In the genomic region with DNA sequence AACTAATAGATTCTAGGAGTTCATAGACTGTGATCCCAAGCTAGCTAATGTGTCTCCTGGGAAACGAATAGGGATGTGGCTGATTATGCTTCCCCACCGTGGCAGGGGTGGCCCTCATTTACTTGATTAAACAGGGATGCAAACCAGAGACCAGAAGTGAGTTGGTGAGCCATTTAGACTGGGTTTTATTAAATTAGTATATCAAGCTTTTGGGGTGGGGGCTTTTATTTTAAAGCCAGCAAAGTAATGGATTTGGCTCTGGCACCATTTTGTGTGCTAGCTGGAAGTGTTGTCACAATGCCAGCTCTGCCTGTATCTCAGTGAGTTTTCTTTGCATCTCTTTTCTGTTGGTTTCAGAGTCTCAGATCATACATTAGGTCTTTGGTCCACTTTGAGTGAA, we compare ENCODE assay signal across 18 mouse cellular contexts. TPM values are rescaled to one million over a fixed set of nuclear protein-coding genes. Genes with fewer than 3 reads are reported as not detected.
DNase-seq lines count a peak whose midpoint lies in the region; ATAC-seq and TF ChIP-seq lines count a peak whose summit lies in the region.
"Had no signal": no experiment of that assay in that cellular context is flagged by ENCODE, and none has a peak within 500 bp of the region (broad histone marks: within the 10 kb centered on the region; RNA-seq: fewer than 3 reads in every experiment).

No protein-coding gene starts in this region.

- 77% methylated on average over 2 of the region's 2 CpGs for WGBS in heart, embryonic 11.5 days (ENCODE audit: insufficient replicate concordance)
- 81% methylated on average over 2 of the region's 2 CpGs for WGBS in lung, embryonic 14.5 days
- WGBS in lung, adult 2 months = 89% methylated on average over 2 of the region's 2 CpGs
- 24% methylated on average over 2 of the region's 2 CpGs for WGBS in forebrain, embryonic 13.5 days
- whole genome bisulfite sequencing in hindbrain, embryonic 16.5 days = 31% methylated on average over 2 of the region's 2 CpGs

- 0 out of 2 replicates have a peak, but pooled peaks cover 4% of the 10 kb centered on the region for H3K36me3 ChIP-seq in heart, embryonic 11.5 days (ENCODE audit: control insufficient read depth, insufficient read depth, low read length)
- H3K36me3 ChIP-seq in lung, embryonic 14.5 days (ENCODE audit: insufficient read depth) = no peaks in the 10 kb centered on the region
- peaks cover 7% of the 10 kb centered on the region for H3K36me3 ChIP-seq in forebrain, embryonic 13.5 days (ENCODE audit: poor library complexity, severe bottlenecking)
- peaks cover 1% of the 10 kb centered on the region; the same call in 1 of the 2 replicates for H3K36me3 ChIP-seq in hindbrain, embryonic 16.5 days (ENCODE audit: control insufficient read depth, insufficient read depth, low read length)

- H3K9me3 ChIP-seq in heart, embryonic 11.5 days (replicated peaks; ENCODE audit: control insufficient read depth, low read length) = no peaks in the 10 kb centered on the region
- H3K9me3 ChIP-seq in lung, embryonic 14.5 days (ENCODE audit: low read depth, low read length) = no peaks in the 10 kb centered on the region
- no peaks in the 10 kb centered on the region for H3K9me3 ChIP-seq in forebrain, embryonic 13.5 days (replicated peaks)
- no peaks in the 10 kb centered on the region for H3K9me3 ChIP-seq in hindbrain, embryonic 16.5 days (ENCODE audit: control insufficient read depth, low read length)
- H3K9me3 ChIP-seq: embryonic facial prominence, embryonic 12.5 days; megakaryocyte, embryonic 14.5 days had no signal

- H3K4me2 ChIP-seq in heart, embryonic 11.5 days = no peak overlapping the region
- no peak overlapping the region for H3K4me2 ChIP-seq in lung, embryonic 14.5 days
- no peak overlapping the region for H3K4me2 ChIP-seq in forebrain, embryonic 13.5 days
- H3K4me2 ChIP-seq in hindbrain, embryonic 16.5 days (ENCODE audit: low read length) = no peak overlapping the region
- H3K4me2 ChIP-seq: embryonic facial prominence, embryonic 12.5 days; limb, embryonic 13.5 days had no signal

- no peak for ATAC-seq in heart, embryonic 11.5 days (replicated peaks; ENCODE audit: insufficient number of reproducible peaks, low FRiP score, low TSS enrichment)
- ATAC-seq in lung, embryonic 14.5 days (ENCODE audit: insufficient read depth) = no peak
- no peak for ATAC-seq in forebrain, embryonic 13.5 days
- no peak for ATAC-seq in hindbrain, embryonic 16.5 days
- ATAC-seq: activated CD4-positive, CD25-positive, alpha-beta regulatory T cell, adult 4 months; Patski had no signal

- DNase-seq in heart, adult 8-10 months (ENCODE audit: low spot score) = no peak
- DNase-seq in lung, embryonic 14.5 days = peak; percentile 20
- DNase-seq in lung, adult 2 months = no peak
- DNase-seq in cerebellum, postnatal 25 days = no peak
- no peak for DNase-seq in yolk sac, embryonic 10.5 days (ENCODE audit: low spot score)
- DNase-seq: adrenal gland, postnatal 25 days; cerebellum, adult 2 months; gastrocnemius, postnatal 36 days; lung, postnatal 14 days had no signal

- TF ChIP-seq POLR2A in lung, adult 2 months (IDR thresholded peaks at IDR 0.05; ENCODE audit: borderline replicate concordance, extremely low read depth, low read depth, low read length) = no peak

- H3K27ac ChIP-seq in heart, embryonic 11.5 days (ENCODE audit: low read depth, low read length) = peak overlapping the region; percentile 88
- H3K27ac ChIP-seq in lung, embryonic 14.5 days (ENCODE audit: low read depth) = no peak overlapping the region
- 0 out of 2 replicates have a peak overlapping the region, but pooled peaks have one; percentile 1 for H3K27ac ChIP-seq in forebrain, embryonic 13.5 days
- H3K27ac ChIP-seq in hindbrain, embryonic 16.5 days (ENCODE audit: low read depth, low read length) = peak overlapping the region; percentile 7; the same call in 1 of the 2 replicates
- H3K27ac ChIP-seq: limb, embryonic 13.5 days had no signal

- no peak overlapping the region for H3K9ac ChIP-seq in heart, embryonic 11.5 days (ENCODE audit: low read depth, low read length)
- no peak overlapping the region for H3K9ac ChIP-seq in lung, embryonic 14.5 days
- H3K9ac ChIP-seq in forebrain, embryonic 13.5 days = no peak overlapping the region
- no peak overlapping the region for H3K9ac ChIP-seq in hindbrain, embryonic 16.5 days (ENCODE audit: low read depth, low read length)
- H3K9ac ChIP-seq: embryonic facial prominence, embryonic 12.5 days; limb, embryonic 13.5 days had no signal

- no peak for TF ChIP-seq CTCF in lung, embryonic 14.5 days (IDR thresholded peaks at IDR 0.05; ENCODE audit: low read depth)
- TF ChIP-seq CTCF in lung, adult 2 months (IDR thresholded peaks at IDR 0.05; ENCODE audit: insufficient read depth, low read length) = no peak

- H3K27me3 ChIP-seq in heart, embryonic 11.5 days (ENCODE audit: control insufficient read depth, insufficient read depth, low read length) = no peaks in the 10 kb centered on the region
- H3K27me3 ChIP-seq in lung, embryonic 14.5 days (ENCODE audit: insufficient read depth, low read length) = no peaks in the 10 kb centered on the region
- no peaks in the 10 kb centered on the region for H3K27me3 ChIP-seq in forebrain, embryonic 13.5 days
- H3K27me3 ChIP-seq in hindbrain, embryonic 16.5 days (replicated peaks; ENCODE audit: control insufficient read depth, insufficient read depth, low read length) = no peaks in the 10 kb centered on the region
- H3K27me3 ChIP-seq: embryonic facial prominence, embryonic 12.5 days; limb, embryonic 13.5 days; megakaryocyte, embryonic 14.5 days; Patski had no signal

- peaks cover 24% of the 10 kb centered on the region for H3K4me1 ChIP-seq in heart, embryonic 11.5 days (ENCODE audit: control insufficient read depth, insufficient read depth, low read length)
- peaks cover 13% of the 10 kb centered on the region for H3K4me1 ChIP-seq in lung, embryonic 14.5 days (ENCODE audit: insufficient read depth)
- H3K4me1 ChIP-seq in lung, adult 2 months (ENCODE audit: control insufficient read depth, insufficient read depth, low read length) = no peaks in the 10 kb centered on the region
- H3K4me1 ChIP-seq in forebrain, embryonic 13.5 days = peaks cover 31% of the 10 kb centered on the region
- peaks cover 8% of the 10 kb centered on the region for H3K4me1 ChIP-seq in hindbrain, embryonic 16.5 days (ENCODE audit: control insufficient read depth, insufficient read depth, low read depth, low read length)

- no peak overlapping the region for H3K4me3 ChIP-seq in heart, embryonic 11.5 days (ENCODE audit: low read depth, low read length)
- H3K4me3 ChIP-seq in lung, embryonic 14.5 days (ENCODE audit: low read depth, low read length) = no peak overlapping the region
- H3K4me3 ChIP-seq in lung, adult 2 months (replicated peaks; ENCODE audit: extremely low read depth, low read depth, low read length) = no peak overlapping the region
- H3K4me3 ChIP-seq in forebrain, embryonic 13.5 days = no peak overlapping the region
- H3K4me3 ChIP-seq in hindbrain, embryonic 16.5 days (ENCODE audit: low read length) = no peak overlapping the region
- H3K4me3 ChIP-seq: embryonic facial prominence, embryonic 12.5 days; limb, embryonic 13.5 days; megakaryocyte, embryonic 14.5 days; myocyte had no signal

RNA-seq across cellular contexts. Expression of gene Pigk, which starts 43.0 kb away (rescaled TPM):
- 37.5 and 44.4 TPM in 2 replicates for polyA plus RNA-seq in heart, embryonic 11.5 days (2014; fragmentation: Nextera tagmentation; extraction: Ambion mirVana)
- total RNA-seq in heart, adult 8-10 months (2022) = 10 to 100 TPM; 21.7 to 26.6 (median 23.0) TPM
- 46.2 and 50.3 TPM in 2 replicates for polyA plus RNA-seq in lung, embryonic 14.5 days (2014; fragmentation: Nextera tagmentation; extraction: Ambion mirVana)
- polyA plus RNA-seq in lung, adult 2 months (2012; rRNA removed) = 7.6 and 12.2 TPM in 2 replicates
- polyA plus RNA-seq in forebrain, embryonic 13.5 days (2015; fragmentation: Nextera tagmentation; extraction: Ambion mirVana) = 28.8 and 29.0 TPM in 2 replicates
- polyA plus RNA-seq in hindbrain, embryonic 16.5 days (2015; fragmentation: Nextera tagmentation; extraction: Ambion mirVana) = 44.5 and 58.1 TPM in 2 replicates
